Mouse (Mus musculus) thymus, postnatal 25 days (tissue): ENCODE results near the gene Atp8a1.
A peak's percentile ranks its signal among the peaks of the same experiment; 100 is the strongest.

Experiments
- DNase-seq: peaks from one replicate; pipeline ENCODE4 v3.0.0; 2022

Gene Atp8a1

GRCm38 (mm10) chr5:67669436-67669896 lies 177.8 kb downstream of the Atp8a1 start:
- no peak for DNase-seq

GRCm38 (mm10) chr5:67662715-67663114 lies 184.5 kb downstream of the Atp8a1 start:
- DNase-seq, result no peak

- DNase-seq, result no peak
These were observed 187.4 kb downstream of the Atp8a1 start for GRCm38 (mm10) chr5:67659864-67660263.

GRCm38 (mm10) chr5:67656821-67657259 lies 190.4 kb downstream of the Atp8a1 start:
- no peak for DNase-seq

GRCm38 (mm10) chr5:67655696-67656519 lies 191.3 kb downstream of the Atp8a1 start:
- no peak for DNase-seq

GRCm38 (mm10) chr5:67654572-67654971 lies 192.7 kb downstream of the Atp8a1 start:
- DNase-seq, result no peak

GRCm38 (mm10) chr5:67653543-67653942 lies 193.7 kb downstream of the Atp8a1 start:
- no peak for DNase-seq

GRCm38 (mm10) chr5:67652468-67652867 lies 194.8 kb downstream of the Atp8a1 start:
- no peak for DNase-seq

- DNase-seq, result no peak
These were observed 197.2 kb downstream of the Atp8a1 start for GRCm38 (mm10) chr5:67650021-67650420.

GRCm38 (mm10) chr5:67649156-67649555 lies 198.1 kb downstream of the Atp8a1 start:
- no peak for DNase-seq

- peak; percentile 12 for DNase-seq
These were observed 199.7 kb downstream of the Atp8a1 start for GRCm38 (mm10) chr5:67647568-67647967.

GRCm38 (mm10) chr5:67646756-67647529 lies 200.3 kb downstream of the Atp8a1 start:
- no peak for DNase-seq

- DNase-seq, result no peak
These were observed 203.5 kb downstream of the Atp8a1 start for GRCm38 (mm10) chr5:67643537-67644255.

- DNase-seq, result no peak
These were observed 205.7 kb downstream of the Atp8a1 start for GRCm38 (mm10) chr5:67641406-67642120.

- DNase-seq, result no peak
These were observed 206.5 kb downstream of the Atp8a1 start for GRCm38 (mm10) chr5:67640596-67641312.

GRCm38 (mm10) chr5:67634339-67634738 lies 212.9 kb downstream of the Atp8a1 start:
- DNase-seq, result no peak

GRCm38 (mm10) chr5:67633831-67634268 lies 213.4 kb downstream of the Atp8a1 start:
- no peak for DNase-seq

- no peak for DNase-seq
These were observed 214.0 kb downstream of the Atp8a1 start for GRCm38 (mm10) chr5:67633138-67633782.

- DNase-seq, result no peak
These were observed 216.0 kb downstream of the Atp8a1 start for GRCm38 (mm10) chr5:67631261-67631660.

- no peak for DNase-seq
These were observed 217.4 kb downstream of the Atp8a1 start for GRCm38 (mm10) chr5:67629861-67630260.

GRCm38 (mm10) chr5:67629440-67629839 lies 217.8 kb downstream of the Atp8a1 start:
- DNase-seq, result no peak
